Mouse (Mus musculus) thymus, adult 2 months (tissue): ENCODE data around the gene Muc5b. TPM values are rescaled to one million over a fixed set of nuclear protein-coding genes. Genes with fewer than 3 reads are reported as not detected.

Experiments used
- DNase-seq: peaks from one replicate; pipeline ENCODE4 v3.0.0; 2021
- H3K27ac ChIP-seq: fragments of 200-500 bp; 2 replicates; pipeline ENCODE4 v1.5.1; 2012; ENCODE audit warnings: low read length, control low read depth; ENCODE audit not compliant: control insufficient read depth, insufficient read depth
- H3K27me3 ChIP-seq: fragments of 200-500 bp; 2 replicates; pipeline ENCODE4 v1.6.1; 2012; ENCODE audit warnings: mild to moderate bottlenecking, low read length, moderate library complexity, mixed read lengths; ENCODE audit not compliant: control insufficient read depth, insufficient read depth
- H3K36me3 ChIP-seq: fragments of 200-500 bp; 2 replicates; pipeline ENCODE4 v1.6.1; 2012; ENCODE audit warnings: mild to moderate bottlenecking, low read length, moderate library complexity; ENCODE audit not compliant: control insufficient read depth, insufficient read depth
- H3K4me1 ChIP-seq: fragments of 200-500 bp; replicated peaks from 2 replicates; pipeline ENCODE4 v1.6.1; 2012; ENCODE audit warnings: low read length; ENCODE audit not compliant: control insufficient read depth, insufficient read depth
- H3K4me3 ChIP-seq: fragments of 200-500 bp; 2 replicates; pipeline ENCODE4 v1.5.1; 2012; ENCODE audit warnings: mild to moderate bottlenecking, low read length, control low read depth, moderate library complexity; ENCODE audit not compliant: control insufficient read depth, insufficient read depth
- CTCF ChIP-seq: fragments of 200-500 bp; IDR thresholded peaks from 2 replicates; pipeline ENCODE4 v1.5.1; 2012; ENCODE audit warnings: mild to moderate bottlenecking, control low read depth, low read length, moderate library complexity, borderline replicate concordance; ENCODE audit not compliant: control insufficient read depth, poor library complexity, insufficient read depth; ENCODE audit errors: extremely low read depth
- POLR2A ChIP-seq: fragments of 200-500 bp; IDR thresholded peaks from 2 replicates; pipeline ENCODE4 v1.6.1; 2012; ENCODE audit warnings: mild to moderate bottlenecking, low read length, control low read depth, moderate library complexity; ENCODE audit not compliant: control insufficient read depth, poor library complexity, insufficient read depth; ENCODE audit errors: extremely low read depth
- WGBS: fragments of 180-500 bp; shearing (Covaris S2); methylation state at CpG from one replicate; pipeline ENCODE4 v1.1.7; 2018; 5-methylcytosine and 5-hydroxymethylcytosine counted together
- polyA plus RNA-seq: library from polyadenylated mRNA; depleted of rRNA; stranded (reverse); fragments of >200 nt; gene quantifications from 2 replicates; pipeline ENCODE4 v1.2.3, GENCODE M21; 2012

Muc5b gene
- polyA plus RNA-seq, 1 experiment: 0.50 TPM

DNA sequence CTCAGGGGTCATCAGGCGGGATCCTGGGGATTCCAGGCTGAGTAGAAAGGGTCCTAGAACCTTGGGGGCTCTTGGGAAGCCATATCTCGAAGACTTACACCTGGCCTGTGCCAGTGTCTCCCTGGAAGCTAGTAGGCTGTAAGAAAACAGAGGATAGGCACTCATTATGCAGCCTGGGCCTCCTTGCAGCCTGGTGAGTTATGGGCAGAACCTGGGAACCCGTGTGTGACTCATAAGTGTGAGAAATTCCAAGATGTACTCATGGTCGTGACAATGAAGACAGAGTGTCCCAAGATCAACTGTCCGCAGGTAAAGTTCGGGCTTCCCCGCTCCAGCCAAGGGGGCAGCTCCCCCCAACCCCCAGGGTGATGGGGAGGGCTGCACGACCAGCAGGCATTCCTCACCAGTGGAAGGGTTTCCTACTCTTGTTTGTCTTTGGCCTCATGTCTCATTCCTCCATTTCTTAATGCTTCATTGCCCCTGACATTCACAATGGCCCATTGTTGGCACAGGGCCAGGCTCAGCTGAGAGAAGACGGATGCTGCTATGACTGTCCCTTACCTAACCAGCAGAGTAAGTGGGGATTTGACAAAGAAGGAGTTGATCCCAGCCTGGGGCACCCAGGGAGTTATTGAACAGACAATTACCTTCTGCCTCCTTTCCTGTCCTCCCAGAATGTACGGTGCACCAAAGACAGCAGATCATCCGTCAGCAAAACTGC, 21.4 kb upstream of the Muc5b start:
- Histone ChIP-seq H3K36me3 (no peaks in the 10 kb centered on the region), H3K27ac (no peak overlapping the region), H3K27me3 (no peaks in the 10 kb centered on the region), H3K4me1 (no peaks in the 10 kb centered on the region), H3K4me3 (no peak overlapping the region)
- no peak for DNase-seq
- 85% methylated on average over 11 of the region's 11 CpGs for WGBS
- TF ChIP-seq CTCF: no peak
- TF ChIP-seq POLR2A: no peak

DNA sequence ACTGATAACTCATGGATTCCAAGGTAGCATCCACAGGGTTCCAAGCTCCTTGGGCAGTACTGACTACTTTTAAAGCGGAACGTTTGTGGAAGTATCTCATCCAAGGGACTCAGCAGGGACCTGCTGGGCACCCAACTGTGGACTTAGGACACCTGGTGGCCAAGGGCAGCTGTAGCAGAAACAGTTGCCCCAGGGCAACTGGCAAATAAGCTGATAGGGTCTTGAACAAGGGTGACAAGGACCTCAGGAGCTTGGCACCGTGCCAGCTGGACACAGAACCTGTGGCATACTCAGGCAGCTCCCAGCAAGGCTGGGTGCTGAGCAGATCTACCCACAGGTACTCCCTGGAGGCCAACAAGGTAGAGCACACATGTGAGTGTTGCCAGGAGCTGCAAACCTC, 20.6 kb upstream of the Muc5b start:
- WGBS: 78% methylated on average over 3 of the region's 3 CpGs
- Histone ChIP-seq H3K4me3 (no peak overlapping the region), H3K36me3 (no peaks in the 10 kb centered on the region), H3K27ac (no peak overlapping the region), H3K4me1 (no peaks in the 10 kb centered on the region), H3K27me3 (no peaks in the 10 kb centered on the region)
- no peak for TF ChIP-seq POLR2A
- TF ChIP-seq CTCF: no peak
- no peak for DNase-seq

DNA sequence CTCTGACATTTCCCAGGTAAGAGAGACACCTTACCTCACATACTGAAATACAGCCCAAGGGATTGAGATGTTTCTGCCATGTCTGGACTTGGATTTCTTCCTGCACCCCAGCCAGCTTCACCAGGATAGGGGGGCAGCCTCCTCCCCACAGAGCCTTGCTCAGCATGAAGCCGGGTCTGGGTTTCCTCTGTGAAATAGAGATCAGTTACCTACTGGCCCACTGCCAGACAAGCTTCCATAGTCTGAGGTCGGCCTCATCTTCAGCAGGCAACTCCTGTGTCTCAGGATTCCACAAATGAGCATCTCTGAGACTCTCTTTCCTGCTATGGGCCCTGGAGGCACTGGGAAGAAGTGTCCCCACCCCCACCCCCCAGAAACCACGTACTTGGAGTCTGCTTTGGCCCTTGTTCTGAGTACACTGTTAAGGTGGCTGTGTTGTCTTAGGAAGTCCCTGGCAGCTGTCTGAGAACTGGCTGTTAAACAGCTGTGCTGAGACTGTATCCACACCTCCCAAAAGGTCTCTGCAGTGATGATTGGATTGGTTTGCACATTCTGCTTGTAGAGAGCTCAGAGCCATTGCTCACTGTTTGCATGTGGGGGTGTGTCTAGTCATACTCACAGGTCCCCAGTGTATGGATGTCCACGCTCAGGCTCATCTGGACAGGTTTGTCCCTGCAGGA, 16.1 kb upstream of the Muc5b start:
- no peak for TF ChIP-seq POLR2A
- no peak for TF ChIP-seq CTCF
- H3K36me3 ChIP-seq: no peaks in the 10 kb centered on the region
- H3K4me3 ChIP-seq: no peak overlapping the region
- DNase-seq: no peak
- WGBS: 58% methylated on average over 4 of the region's 4 CpGs
- H3K27ac ChIP-seq: no peak overlapping the region
- H3K27me3 ChIP-seq: no peaks in the 10 kb centered on the region
- no peaks in the 10 kb centered on the region for H3K4me1 ChIP-seq

DNA sequence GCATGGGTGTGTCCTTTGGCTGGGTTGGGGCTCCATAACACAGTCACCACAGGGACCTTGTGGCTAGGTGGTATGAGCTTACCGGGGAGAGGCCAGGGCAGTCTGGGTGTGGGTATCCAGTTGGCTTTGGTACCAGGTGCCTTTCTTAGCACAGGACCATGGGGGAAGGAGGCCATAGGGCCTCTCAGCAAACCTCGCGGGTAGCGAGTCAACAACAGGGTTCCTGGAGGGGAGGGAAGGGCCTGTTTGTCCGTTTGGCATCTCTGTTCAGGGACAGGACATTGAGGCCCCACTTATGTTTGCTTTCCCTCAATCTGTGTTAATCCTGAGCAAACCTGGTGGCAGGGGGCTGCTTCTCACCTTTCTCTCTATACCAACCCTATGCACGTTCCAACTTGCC, 15.2 kb upstream of the Muc5b start:
- no peaks in the 10 kb centered on the region for H3K27me3 ChIP-seq
- no peak for DNase-seq
- no peaks in the 10 kb centered on the region for H3K4me1 ChIP-seq
- no peaks in the 10 kb centered on the region for H3K36me3 ChIP-seq
- WGBS: 87% methylated on average over 6 of the region's 6 CpGs
- H3K27ac ChIP-seq: no peak overlapping the region
- TF ChIP-seq POLR2A (no peak), CTCF (no peak)
- H3K4me3 ChIP-seq: no peak overlapping the region

DNA sequence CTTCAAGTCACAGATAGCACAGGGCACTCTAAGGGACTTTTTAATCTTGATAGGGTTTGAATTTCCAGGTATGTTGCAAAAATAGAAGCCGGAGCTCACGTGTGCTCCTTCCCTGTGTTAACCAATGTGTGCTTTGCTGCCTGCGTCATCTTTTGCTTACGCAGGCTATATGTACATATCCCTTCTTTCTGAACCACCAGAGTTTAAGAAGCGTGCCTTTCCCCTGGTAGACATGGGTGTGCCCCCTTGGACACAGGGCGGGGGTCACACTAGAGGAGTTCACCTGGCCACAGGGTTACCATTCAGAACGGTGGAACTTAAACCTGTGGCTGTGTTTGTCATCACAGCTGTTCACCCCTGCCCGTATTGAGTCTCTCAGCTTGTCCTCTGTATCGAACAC, 14.5 kb upstream of the Muc5b start:
- TF ChIP-seq CTCF (no peak), POLR2A (no peak)
- no peak overlapping the region for H3K27ac ChIP-seq

DNA sequence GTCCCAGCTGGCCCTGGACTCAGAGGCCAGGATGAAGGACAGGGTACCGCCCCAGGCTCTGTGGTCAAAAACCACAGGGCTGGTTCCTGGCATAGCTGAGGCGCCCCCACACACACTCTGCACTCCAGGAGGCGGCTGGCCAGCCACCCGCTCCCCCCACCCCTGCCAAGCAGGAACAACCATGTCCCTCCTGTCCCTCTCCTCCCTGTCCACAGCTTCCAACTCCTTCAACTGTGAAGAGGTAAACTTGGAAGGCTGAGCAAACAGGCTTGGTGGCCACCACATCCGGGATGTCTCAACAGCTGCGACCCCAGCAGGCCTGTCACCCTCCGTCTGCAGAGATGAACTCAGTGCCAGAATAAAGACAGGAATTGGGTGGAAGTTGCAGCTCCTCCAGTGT, 2.9 kb upstream of the Muc5b start:
- TF ChIP-seq CTCF (no peak), POLR2A (no peak)
- DNase-seq: peak; percentile 35
- 10% methylated on average over 7 of the region's 7 CpGs for WGBS
- no peak overlapping the region for H3K4me3 ChIP-seq
- peaks cover 9% of the 10 kb centered on the region for H3K4me1 ChIP-seq
- H3K36me3 ChIP-seq: no peaks in the 10 kb centered on the region
- no peak overlapping the region for H3K27ac ChIP-seq
- no peaks in the 10 kb centered on the region for H3K27me3 ChIP-seq

More for the DNA sequence above, 14.5 kb upstream of the Muc5b start:
- Histone ChIP-seq H3K27me3 (no peaks in the 10 kb centered on the region), H3K36me3 (no peaks in the 10 kb centered on the region), H3K4me3 (no peak overlapping the region), H3K4me1 (no peaks in the 10 kb centered on the region)
- no peak for DNase-seq
- 95% methylated on average over 9 of the region's 9 CpGs for WGBS
